Mouse (Mus musculus) WW6 (cell line): ENCODE measurements around the gene Otol1.

Experiments
- DNase-seq: peaks from one replicate; pipeline ENCODE4 v3.0.0-alpha.2; 2013; ENCODE audit warnings: low read depth, low spot score

The Otol1 gene

DNA sequence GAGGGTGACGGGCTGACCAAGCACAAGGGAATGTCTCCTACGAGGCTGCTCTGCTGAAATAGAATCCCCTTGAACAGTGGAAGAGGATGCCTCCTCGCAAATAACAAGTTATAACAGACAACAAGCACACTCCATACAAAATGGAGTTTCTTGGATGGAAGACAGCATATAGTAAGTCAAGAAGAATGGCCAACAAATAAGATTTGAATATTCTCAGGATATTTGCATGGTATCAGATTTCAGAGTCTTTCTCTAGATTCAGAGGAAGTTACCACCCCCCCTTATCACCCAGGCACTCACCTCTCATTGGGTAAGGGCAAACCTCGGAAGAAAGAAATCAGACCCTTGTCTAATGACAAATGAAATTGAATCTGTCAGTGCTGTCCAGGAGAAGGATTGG is at the start of gene Otol1:
Gene Otol1, plus strand, starts transcription at position 301 of the 400 bp plus-strand sequence.
- DNase-seq: no peak

DNA sequence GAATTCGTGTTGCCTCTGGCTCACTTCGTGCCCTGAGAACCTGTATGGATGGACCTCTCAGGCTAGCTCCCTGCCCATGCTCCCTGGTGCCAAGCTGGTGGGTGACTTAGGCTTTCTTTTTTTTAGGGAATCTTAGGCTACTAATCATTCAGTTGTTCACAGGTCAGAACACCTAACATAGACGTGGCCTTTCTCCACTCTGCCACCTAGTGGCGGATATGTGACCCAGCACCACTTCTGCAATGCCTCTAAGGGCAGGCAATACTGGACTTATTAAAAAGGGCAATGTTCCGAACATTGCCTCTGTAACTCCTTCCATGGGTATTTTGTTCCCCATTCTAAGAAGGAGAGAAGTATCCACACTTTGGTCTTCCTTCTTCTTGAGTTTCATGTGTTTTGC is 45.2 kb upstream of the Otol1 start:
- peak; percentile 4 for DNase-seq

GRCm38 (mm10) chr3:69971482-69972097 is 35.8 kb upstream of the Otol1 start:
- DNase-seq: no peak

DNA sequence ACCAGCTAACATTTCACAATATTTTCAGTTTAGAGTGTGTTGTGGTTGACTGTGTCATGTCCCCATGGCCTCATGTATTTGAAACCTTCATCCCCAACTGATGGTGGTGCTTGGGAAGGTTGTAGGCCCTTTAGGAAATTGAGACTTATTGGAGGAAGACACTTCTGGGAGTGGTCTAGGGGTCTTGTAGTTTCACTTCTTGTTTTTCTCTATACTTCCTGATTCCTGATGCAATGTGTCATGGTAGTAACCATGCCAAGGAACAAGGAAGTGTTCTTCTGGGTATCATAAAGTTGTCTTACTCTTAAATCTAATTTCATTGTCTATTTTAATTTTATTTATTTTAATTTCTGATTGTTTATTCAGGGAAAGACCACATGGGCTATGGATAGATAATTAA is 29.3 kb upstream of the Otol1 start:
- DNase-seq: no peak

- no peak for DNase-seq
These were observed 13.6 kb upstream of the Otol1 start for GRCm38 (mm10) chr3:69993806-69994205.

- no peak for DNase-seq
These were observed 5.9 kb upstream of the Otol1 start for GRCm38 (mm10) chr3:70001540-70001939.

DNA sequence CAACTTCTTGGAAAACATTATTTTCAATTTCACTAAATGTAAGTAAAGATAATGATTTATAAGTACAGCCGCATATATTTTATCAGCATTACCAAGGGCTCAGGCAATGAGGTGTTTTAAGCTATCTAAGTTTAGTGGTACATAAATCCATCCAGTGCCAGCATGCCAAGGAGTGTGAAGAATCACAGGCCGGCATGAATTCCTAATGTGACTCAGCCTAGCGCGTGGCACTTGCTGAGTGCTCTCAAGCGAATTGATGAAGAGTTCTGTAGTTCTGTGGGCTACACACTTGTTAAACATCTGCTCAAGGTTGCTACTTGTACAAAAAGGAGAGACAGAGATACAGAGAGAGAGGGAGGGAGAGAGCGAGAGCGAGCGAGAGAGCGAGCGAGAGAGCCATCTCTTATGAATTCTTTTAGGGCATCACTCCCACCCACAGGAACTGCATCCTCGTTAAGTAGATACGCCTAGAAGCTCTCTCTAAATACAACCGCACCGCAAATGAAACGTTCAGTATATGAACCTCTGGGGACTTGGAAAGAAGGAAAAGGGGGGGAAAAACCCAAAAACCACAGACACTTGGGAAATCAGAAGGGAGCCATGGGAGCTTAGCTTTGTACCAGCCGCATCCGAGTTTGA is 4.2 kb upstream of the Otol1 start:
- DNase-seq: no peak

DNA sequence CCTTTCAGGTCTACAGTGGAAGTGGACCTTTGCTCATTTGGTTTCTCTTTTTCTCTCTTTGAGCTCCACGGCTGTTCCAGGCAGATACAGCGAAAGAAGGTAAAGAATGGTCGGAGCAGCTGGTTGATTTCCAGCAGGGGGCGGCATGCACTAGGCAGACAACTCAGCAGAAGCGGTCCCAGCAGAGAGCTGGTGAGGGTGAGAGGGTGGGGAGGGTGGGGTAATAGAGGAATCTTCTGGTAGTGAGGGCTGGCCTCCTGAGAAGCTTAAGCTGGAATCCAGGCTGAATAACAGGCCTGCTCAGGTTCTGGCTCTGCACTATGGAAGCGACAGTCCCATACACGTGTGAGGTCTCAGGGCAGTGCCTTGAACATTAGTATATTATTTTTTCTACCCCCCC is 3.5 kb upstream of the Otol1 start:
- no peak for DNase-seq

- no peak for DNase-seq
These were observed 3.0 kb upstream of the Otol1 start for GRCm38 (mm10) chr3:70004379-70004778.

DNA sequence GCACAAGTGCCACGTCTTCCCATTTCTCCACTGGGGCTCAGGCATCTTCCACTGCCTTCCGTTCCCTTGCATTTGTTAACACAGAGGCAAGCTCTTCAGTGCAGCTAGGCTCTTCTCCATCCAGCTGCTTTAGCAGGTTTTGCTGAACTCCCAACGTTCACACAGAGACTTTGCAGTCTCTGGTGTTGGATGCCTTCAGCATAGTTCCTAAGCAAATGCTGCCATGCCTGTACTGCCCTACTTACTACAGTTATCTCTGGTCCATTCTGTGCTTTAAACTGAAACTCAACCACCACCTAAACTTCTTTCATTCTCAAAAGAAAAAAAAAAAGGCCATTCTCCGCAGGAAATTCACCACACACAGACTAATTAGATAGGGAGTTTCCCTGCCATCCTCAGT is 5.2 kb downstream of the Otol1 start:
- DNase-seq: no peak

DNA sequence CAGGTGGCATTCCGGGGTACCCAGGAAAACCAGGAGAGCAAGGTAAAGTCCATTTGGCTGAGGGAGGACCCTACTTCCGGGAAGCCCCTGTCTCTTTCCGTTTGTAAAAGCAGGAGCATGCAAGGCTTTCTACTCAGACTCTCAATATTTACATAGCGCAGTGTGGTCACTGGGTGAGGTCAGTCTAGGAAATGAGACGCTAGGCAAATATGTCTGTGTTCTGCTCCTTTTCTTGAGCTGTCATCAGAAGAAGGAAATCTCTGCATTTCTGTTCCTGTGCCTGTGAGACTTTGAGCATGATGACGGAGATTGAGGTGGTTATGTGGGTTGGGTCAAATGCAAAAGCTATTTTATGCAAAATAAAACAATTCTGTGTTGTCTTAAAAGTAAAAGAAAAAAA is 19.2 kb downstream of the Otol1 start:
- DNase-seq: no peak

GRCm38 (mm10) chr3:70029260-70029659 is 21.8 kb downstream of the Otol1 start:
- DNase-seq: no peak

GRCm38 (mm10) chr3:70035593-70035992 is 28.2 kb downstream of the Otol1 start:
- no peak for DNase-seq
